Mouse (Mus musculus) forebrain, embryonic 12.5 days (tissue): ENCODE results near the gene Lhfpl2. TPM values are rescaled to one million over a fixed set of nuclear protein-coding genes. Genes with fewer than 3 reads are reported as not detected.

Experiments
- ATAC-seq: fragments of 200-750 bp; cut with Nextera tagmentation; 2 replicates; pipeline ENCODE4 v1.8.0; 2017; ENCODE audit warnings: moderate TSS enrichment; ENCODE audit not compliant: low FRiP score
- H3K27ac ChIP-seq: fragments of 300-500 bp; sonication (generic); 2 replicates; pipeline ENCODE4 v1.5.1; 2016; ENCODE audit warnings: mild to moderate bottlenecking
- H3K27me3 ChIP-seq: fragments of 300-500 bp; sonication (generic); 2 replicates; pipeline ENCODE4 v1.6.1; 2016; ENCODE audit warnings: mild to moderate bottlenecking
- H3K36me3 ChIP-seq: fragments of 300-500 bp; sonication (generic); replicated peaks from 2 replicates; pipeline ENCODE4 v1.6.1; 2016; ENCODE audit warnings: mild to moderate bottlenecking
- H3K4me1 ChIP-seq: fragments of 300-500 bp; sonication (generic); 2 replicates; pipeline ENCODE4 v1.6.1; 2016
- H3K4me2 ChIP-seq: fragments of 300-500 bp; sonication (generic); 2 replicates; pipeline ENCODE4 v1.6.1; 2016; ENCODE audit warnings: mild to moderate bottlenecking, moderate library complexity
- H3K4me3 ChIP-seq: fragments of 300-500 bp; sonication (generic); replicated peaks from 2 replicates; pipeline ENCODE4 v1.5.1; 2016; ENCODE audit warnings: mild to moderate bottlenecking
- H3K9ac ChIP-seq: fragments of 300-500 bp; sonication (generic); 2 replicates; pipeline ENCODE4 v1.6.1; 2016; ENCODE audit warnings: mild to moderate bottlenecking
- H3K9me3 ChIP-seq: fragments of 300-500 bp; sonication (generic); 2 replicates; pipeline ENCODE4 v1.6.1; 2016
- WGBS: fragments of 180-500 bp; shearing (Covaris S2); methylation state at CpG from one replicate; pipeline ENCODE4 v1.1.7; 2016; 5-methylcytosine and 5-hydroxymethylcytosine counted together
- polyA plus RNA-seq: library from polyadenylated mRNA; unstranded; fragments of >200 nt; fragmentation: Nextera tagmentation; extraction: Ambion mirVana; gene quantifications from 2 replicates; pipeline ENCODE4 v1.2.1, GENCODE M21; 2016

The Lhfpl2 gene
- polyA plus RNA-seq, 1 experiment from 2014 or later: 21.3 TPM

- H3K27ac ChIP-seq: no peak overlapping the region
- H3K4me3 ChIP-seq: no peak overlapping the region
- no peaks in the 10 kb centered on the region for H3K27me3 ChIP-seq
- no peaks in the 10 kb centered on the region for H3K36me3 ChIP-seq
- 42% methylated on average over 7 of the region's 7 CpGs for WGBS
- H3K4me1 ChIP-seq: peaks cover 25% of the 10 kb centered on the region
- ATAC-seq: no peak
- no peak overlapping the region for H3K4me2 ChIP-seq
- no peaks in the 10 kb centered on the region for H3K9me3 ChIP-seq
- H3K9ac ChIP-seq: no peak overlapping the region
Observed at GRCm38 (mm10) chr13:94134646-94135045, 77.0 kb downstream of the Lhfpl2 start.

- H3K4me3 ChIP-seq: no peak overlapping the region
- no peak overlapping the region for H3K27ac ChIP-seq
- no peaks in the 10 kb centered on the region for H3K36me3 ChIP-seq
- WGBS: 78% methylated on average over 7 of the region's 7 CpGs
- no peaks in the 10 kb centered on the region for H3K9me3 ChIP-seq
- ATAC-seq: no peak
- peaks cover 23% of the 10 kb centered on the region for H3K4me1 ChIP-seq
- H3K4me2 ChIP-seq: no peak overlapping the region
- no peak overlapping the region for H3K9ac ChIP-seq
- no peaks in the 10 kb centered on the region for H3K27me3 ChIP-seq
Observed at GRCm38 (mm10) chr13:94135180-94135579, 77.6 kb downstream of the Lhfpl2 start.

- Histone ChIP-seq H3K4me3 (no peak overlapping the region), H3K27ac (no peak overlapping the region), H3K36me3 (no peaks in the 10 kb centered on the region), H3K9me3 (no peaks in the 10 kb centered on the region), H3K4me1 (peaks cover 22% of the 10 kb centered on the region), H3K9ac (no peak overlapping the region), H3K4me2 (no peak overlapping the region), H3K27me3 (peaks cover 13% of the 10 kb centered on the region)
- no peak for ATAC-seq
- 66% methylated on average over 14 of the region's 14 CpGs for WGBS
Observed at GRCm38 (mm10) chr13:94139713-94140445, 82.3 kb downstream of the Lhfpl2 start.

GRCm38 (mm10) chr13:94140446-94140845, 82.8 kb downstream of the Lhfpl2 start:
- no peaks in the 10 kb centered on the region for H3K36me3 ChIP-seq
- ATAC-seq: no peak
- H3K9me3 ChIP-seq: no peaks in the 10 kb centered on the region
- H3K27ac ChIP-seq: no peak overlapping the region
- WGBS: 79% methylated on average over 4 of the region's 4 CpGs
- no peak overlapping the region for H3K4me3 ChIP-seq
- H3K27me3 ChIP-seq: peaks cover 13% of the 10 kb centered on the region
- H3K9ac ChIP-seq: no peak overlapping the region
- peaks cover 16% of the 10 kb centered on the region for H3K4me1 ChIP-seq
- H3K4me2 ChIP-seq: no peak overlapping the region

- WGBS: 17% methylated on average over 12 of the region's 12 CpGs
- Histone ChIP-seq H3K4me1 (peaks cover 11% of the 10 kb centered on the region), H3K9me3 (no peaks in the 10 kb centered on the region), H3K9ac (no peak overlapping the region), H3K4me3 (no peak overlapping the region), H3K36me3 (no peaks in the 10 kb centered on the region), H3K27me3 (peaks cover 13% of the 10 kb centered on the region), H3K27ac (no peak overlapping the region), H3K4me2 (0 out of 2 replicates have a peak overlapping the region, but pooled peaks have one; percentile 2)
- ATAC-seq: peak; percentile 44
Observed at GRCm38 (mm10) chr13:94143063-94143652, 85.6 kb downstream of the Lhfpl2 start.

- Histone ChIP-seq H3K9me3 (no peaks in the 10 kb centered on the region), H3K27me3 (peaks cover 13% of the 10 kb centered on the region), H3K36me3 (no peaks in the 10 kb centered on the region), H3K27ac (no peak overlapping the region), H3K9ac (no peak overlapping the region), H3K4me2 (no peak overlapping the region), H3K4me3 (no peak overlapping the region), H3K4me1 (peaks cover 11% of the 10 kb centered on the region)
- ATAC-seq: no peak
- 76% methylated on average over 8 of the region's 8 CpGs for WGBS
Observed at GRCm38 (mm10) chr13:94144451-94144850, 86.9 kb downstream of the Lhfpl2 start.

- H3K9ac ChIP-seq: no peak overlapping the region
- H3K9me3 ChIP-seq: no peaks in the 10 kb centered on the region
- H3K36me3 ChIP-seq: no peaks in the 10 kb centered on the region
- H3K4me2 ChIP-seq: no peak overlapping the region
- H3K27ac ChIP-seq: no peak overlapping the region
- H3K4me3 ChIP-seq: no peak overlapping the region
- no peak for ATAC-seq
- WGBS: 66% methylated on average over 4 of the region's 4 CpGs
- H3K27me3 ChIP-seq: peaks cover 7% of the 10 kb centered on the region
- peaks cover 18% of the 10 kb centered on the region for H3K4me1 ChIP-seq
Observed at GRCm38 (mm10) chr13:94147257-94147656, 89.7 kb downstream of the Lhfpl2 start.

GRCm38 (mm10) chr13:94149006-94149405, 91.4 kb downstream of the Lhfpl2 start:
- peaks cover 7% of the 10 kb centered on the region for H3K4me1 ChIP-seq
- H3K9ac ChIP-seq: no peak overlapping the region
- no peak for ATAC-seq
- no peak overlapping the region for H3K4me2 ChIP-seq
- no peaks in the 10 kb centered on the region for H3K36me3 ChIP-seq
- H3K27me3 ChIP-seq: peaks cover 1% of the 10 kb centered on the region
- no peak overlapping the region for H3K27ac ChIP-seq
- 79% methylated on average over 5 of the region's 5 CpGs for WGBS
- no peaks in the 10 kb centered on the region for H3K9me3 ChIP-seq
- no peak overlapping the region for H3K4me3 ChIP-seq

- Histone ChIP-seq H3K27me3 (no peaks in the 10 kb centered on the region), H3K4me2 (no peak overlapping the region), H3K4me3 (no peak overlapping the region), H3K9ac (no peak overlapping the region), H3K9me3 (no peaks in the 10 kb centered on the region), H3K27ac (no peak overlapping the region), H3K4me1 (peaks cover 7% of the 10 kb centered on the region; the same call in 1 of the 2 replicates), H3K36me3 (no peaks in the 10 kb centered on the region)
- ATAC-seq: no peak
- 94% methylated on average over 8 of the region's 8 CpGs for WGBS
Observed at GRCm38 (mm10) chr13:94149781-94150180, 92.2 kb downstream of the Lhfpl2 start.

- H3K4me1 ChIP-seq: peaks cover 10% of the 10 kb centered on the region
- H3K27ac ChIP-seq: no peak overlapping the region
- no peak overlapping the region for H3K9ac ChIP-seq
- H3K27me3 ChIP-seq: no peaks in the 10 kb centered on the region
- H3K4me3 ChIP-seq: no peak overlapping the region
- 42% methylated on average over 4 of the region's 4 CpGs for WGBS
- H3K9me3 ChIP-seq: no peaks in the 10 kb centered on the region
- no peak for ATAC-seq
- H3K36me3 ChIP-seq: no peaks in the 10 kb centered on the region
- H3K4me2 ChIP-seq: no peak overlapping the region
Observed at GRCm38 (mm10) chr13:94151308-94151707, 93.7 kb downstream of the Lhfpl2 start.

GRCm38 (mm10) chr13:94152836-94153235, 95.2 kb downstream of the Lhfpl2 start:
- Histone ChIP-seq H3K27ac (no peak overlapping the region), H3K27me3 (no peaks in the 10 kb centered on the region), H3K4me3 (no peak overlapping the region), H3K4me1 (peaks cover 10% of the 10 kb centered on the region), H3K9me3 (no peaks in the 10 kb centered on the region), H3K9ac (no peak overlapping the region), H3K4me2 (no peak overlapping the region), H3K36me3 (no peaks in the 10 kb centered on the region)
- WGBS: 93% methylated on average over 10 of the region's 10 CpGs
- no peak for ATAC-seq

- H3K4me2 ChIP-seq: no peak overlapping the region
- no peak for ATAC-seq
- H3K4me1 ChIP-seq: peaks cover 12% of the 10 kb centered on the region
- WGBS: 89% methylated on average over 6 of the region's 6 CpGs
- H3K36me3 ChIP-seq: no peaks in the 10 kb centered on the region
- no peak overlapping the region for H3K27ac ChIP-seq
- H3K4me3 ChIP-seq: no peak overlapping the region
- no peaks in the 10 kb centered on the region for H3K9me3 ChIP-seq
- no peaks in the 10 kb centered on the region for H3K27me3 ChIP-seq
- no peak overlapping the region for H3K9ac ChIP-seq
Observed at GRCm38 (mm10) chr13:94153658-94154057, 96.1 kb downstream of the Lhfpl2 start.
